Mouse (Mus musculus): ENCODE measurements around the gene Ulk3. TPM values are rescaled to one million over a fixed set of nuclear protein-coding genes. Genes with fewer than 3 reads are reported as not detected.

The Ulk3 gene
- polyA plus RNA-seq, 1 experiment from 2014 or later = 14.5 TPM

- Histone ChIP-seq H3K4me1 (peaks cover 79% of the 10 kb centered on the region), H3K9me3 (replicated peaks) (no peaks in the 10 kb centered on the region), H3K27me3 (ENCODE audit: low read depth, poor library complexity, severe bottlenecking) (peaks cover 22% of the 10 kb centered on the region), H3K36me3 (peaks cover 33% of the 10 kb centered on the region), H3K4me3 (peak overlapping the region; percentile 76), H3K27ac (replicated peaks) (peak overlapping the region; percentile 99)
- DNase-seq (ENCODE audit: low spot score) = no peak
- WGBS = 79% methylated on average over 9 of the region's 9 CpGs
Observed at GRCm38 (mm10) chr9:57643169-57643855, 54.1 kb downstream of the Ulk3 start.

DNA sequence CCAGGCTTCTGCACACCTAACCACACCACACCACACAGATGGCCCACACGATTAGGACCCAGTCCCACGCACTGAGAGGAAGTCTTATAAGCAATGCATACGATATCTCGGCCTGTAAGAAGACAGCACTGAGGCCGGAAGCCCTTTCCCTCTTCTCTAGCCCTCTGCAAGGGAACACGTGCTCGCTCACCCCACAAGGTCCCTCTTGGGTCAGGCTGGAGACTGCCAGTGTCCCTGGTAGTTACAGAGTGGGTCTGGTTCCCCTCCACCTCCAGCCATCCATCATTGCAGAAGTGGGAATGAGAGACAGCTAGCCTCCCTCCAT is 54.6 kb downstream of the Ulk3 start:
- peaks cover 30% of the 10 kb centered on the region for H3K36me3 ChIP-seq
- no peaks in the 10 kb centered on the region for H3K9me3 ChIP-seq (replicated peaks)
- peaks cover 22% of the 10 kb centered on the region for H3K27me3 ChIP-seq (ENCODE audit: low read depth, poor library complexity, severe bottlenecking)
- peaks cover 74% of the 10 kb centered on the region for H3K4me1 ChIP-seq
- no peak for DNase-seq (ENCODE audit: low spot score)
- peak overlapping the region; percentile 76 for H3K4me3 ChIP-seq
- peak overlapping the region; percentile 99 for H3K27ac ChIP-seq (replicated peaks)
- WGBS = 82% methylated on average over 7 of the region's 7 CpGs

GRCm38 (mm10) chr9:57644442-57644943 is 55.2 kb downstream of the Ulk3 start:
- peak overlapping the region; percentile 76 for H3K4me3 ChIP-seq
- DNase-seq (ENCODE audit: low spot score) = peak; percentile 52
- H3K36me3 ChIP-seq = peaks cover 30% of the 10 kb centered on the region
- peaks cover 67% of the 10 kb centered on the region for H3K4me1 ChIP-seq
- under 1% methylated on average over 18 of the region's 18 CpGs for WGBS
- H3K27me3 ChIP-seq (ENCODE audit: low read depth, poor library complexity, severe bottlenecking) = peaks cover 22% of the 10 kb centered on the region
- peak overlapping the region; percentile 99 for H3K27ac ChIP-seq (replicated peaks)
- H3K9me3 ChIP-seq (replicated peaks) = no peaks in the 10 kb centered on the region

GRCm38 (mm10) chr9:57644944-57645893 is 56.0 kb downstream of the Ulk3 start:
- peak; percentile 93 for DNase-seq (ENCODE audit: low spot score)
- Histone ChIP-seq H3K4me3 (peak overlapping the region; percentile 76), H3K36me3 (peaks cover 29% of the 10 kb centered on the region), H3K9me3 (replicated peaks) (no peaks in the 10 kb centered on the region), H3K27ac (replicated peaks) (peak overlapping the region; percentile 99), H3K4me1 (peaks cover 61% of the 10 kb centered on the region), H3K27me3 (ENCODE audit: low read depth, poor library complexity, severe bottlenecking) (peaks cover 22% of the 10 kb centered on the region)
- WGBS = under 1% methylated on average over 80 of the region's 85 CpGs

Other genes with a start within 250 kb of the Ulk3 start
- 25.8 and 26.7 TPM in 2 replicates for gene Ppcdc, start 149.3 kb upstream of the Ulk3 start, polyA plus RNA-seq (2016; fragmentation: Nextera tagmentation; extraction: Ambion mirVana)
- 17.3 and 26.3 TPM in 2 replicates for gene Scamp5, start 121.4 kb upstream of the Ulk3 start, polyA plus RNA-seq (2016; fragmentation: Nextera tagmentation; extraction: Ambion mirVana)
- 2.5 and 9.3 TPM in 2 replicates for gene Rpp25, start 85.4 kb upstream of the Ulk3 start, polyA plus RNA-seq (2016; fragmentation: Nextera tagmentation; extraction: Ambion mirVana)
- gene Cox5a, start 68.2 kb upstream of the Ulk3 start, polyA plus RNA-seq (2016; fragmentation: Nextera tagmentation; extraction: Ambion mirVana) = 705 and 737 TPM in 2 replicates
- 16.8 and 19.4 TPM in 2 replicates for gene Fam219b, start 51.9 kb upstream of the Ulk3 start, polyA plus RNA-seq (2016; fragmentation: Nextera tagmentation; extraction: Ambion mirVana)
- 64.7 and 74.4 TPM in 2 replicates for gene Mpi, start 36.7 kb upstream of the Ulk3 start, polyA plus RNA-seq (2016; fragmentation: Nextera tagmentation; extraction: Ambion mirVana)
- gene Scamp2, start 28.5 kb upstream of the Ulk3 start, polyA plus RNA-seq (2016; fragmentation: Nextera tagmentation; extraction: Ambion mirVana) = 52.4 and 58.9 TPM in 2 replicates
- 2.5 and 3.1 TPM in 2 replicates for gene Cplx3, start 16.8 kb downstream of the Ulk3 start, polyA plus RNA-seq (2016; fragmentation: Nextera tagmentation; extraction: Ambion mirVana)
- gene Lman1l, start 31.3 kb downstream of the Ulk3 start, polyA plus RNA-seq (2016; fragmentation: Nextera tagmentation; extraction: Ambion mirVana) = 0.10 TPM in 1 of 2 replicates, not detected in the other
- gene Csk, start 64.2 kb downstream of the Ulk3 start, polyA plus RNA-seq (2016; fragmentation: Nextera tagmentation; extraction: Ambion mirVana) = 38.9 and 41.5 TPM in 2 replicates
- not detected in 2 replicates for gene Cyp1a2, start 94.3 kb downstream of the Ulk3 start, polyA plus RNA-seq (2016; fragmentation: Nextera tagmentation; extraction: Ambion mirVana)
- 0.04 TPM in 1 of 2 replicates, not detected in the other for gene Cyp1a1, start 98.5 kb downstream of the Ulk3 start, polyA plus RNA-seq (2016; fragmentation: Nextera tagmentation; extraction: Ambion mirVana)
- 42.8 and 46.6 TPM in 2 replicates for gene Edc3, start 119.1 kb downstream of the Ulk3 start, polyA plus RNA-seq (2016; fragmentation: Nextera tagmentation; extraction: Ambion mirVana)
- gene Clk3, start 176.4 kb downstream of the Ulk3 start, polyA plus RNA-seq (2016; fragmentation: Nextera tagmentation; extraction: Ambion mirVana) = 100 and 106 TPM in 2 replicates
- 40.2 and 41.0 TPM in 2 replicates for gene Arid3b, start 247.3 kb downstream of the Ulk3 start, polyA plus RNA-seq (2016; fragmentation: Nextera tagmentation; extraction: Ambion mirVana)

Measured in midbrain, embryonic 10.5 days (tissue).